ENCODE assay signal across 11 mouse cellular contexts in the genomic region with DNA sequence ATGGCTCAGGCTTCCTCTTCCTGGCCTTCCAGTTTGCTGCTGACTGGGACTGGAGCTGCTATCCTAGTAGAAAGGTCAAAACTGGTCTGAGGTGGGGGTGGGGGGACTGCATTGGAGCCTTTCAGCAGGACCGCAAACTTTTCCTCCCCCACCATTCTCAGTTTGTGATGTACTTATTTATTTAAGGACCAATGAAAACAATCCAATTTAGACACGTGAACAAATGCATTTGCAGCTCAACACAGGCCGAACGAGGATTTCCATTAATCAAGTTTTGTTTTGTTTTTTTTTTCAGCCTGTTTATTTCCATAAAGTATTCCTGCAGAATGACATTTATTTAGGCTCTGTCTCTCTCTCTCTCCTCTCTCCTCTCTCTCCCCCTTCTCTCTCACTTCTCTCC. TPM values are rescaled to one million over a fixed set of nuclear protein-coding genes. Genes with fewer than 3 reads are reported as not detected.
DNase-seq lines count a peak whose midpoint lies in the region; ATAC-seq and TF ChIP-seq lines count a peak whose summit lies in the region.
"Had no signal": no experiment of that assay in that cellular context is flagged by ENCODE, and none has a peak within 500 bp of the region (broad histone marks: within the 10 kb centered on the region; RNA-seq: fewer than 3 reads in every experiment).

No protein-coding gene starts in this region.

- no peak overlapping the region for H3K9ac ChIP-seq in heart, embryonic 11.5 days (ENCODE audit: low read depth, low read length)
- peak overlapping the region; percentile 24; the same call in 1 of the 2 replicates for H3K9ac ChIP-seq in hindbrain, embryonic 11.5 days (ENCODE audit: low read depth, low read length)
- H3K9ac ChIP-seq: liver, embryonic 15.5 days had no signal

- H3K4me2 ChIP-seq in heart, embryonic 11.5 days, result peak overlapping the region; percentile 11; the same call in 1 of the 2 replicates
- H3K4me2 ChIP-seq in hindbrain, embryonic 11.5 days (replicated peaks; ENCODE audit: low read depth, low read length), result peak overlapping the region; percentile 92
- H3K4me2 ChIP-seq: liver, embryonic 15.5 days had no signal

- TF ChIP-seq POLR2A in brain, embryonic 14.5 days (IDR thresholded peaks at IDR 0.05; ENCODE audit: borderline replicate concordance, extremely low read depth, insufficient read depth, insufficient read length, poor library complexity, severe bottlenecking), result no peak

- no peaks in the 10 kb centered on the region for H3K36me3 ChIP-seq in heart, embryonic 11.5 days (ENCODE audit: control insufficient read depth, insufficient read depth, low read length)
- H3K36me3 ChIP-seq in hindbrain, embryonic 11.5 days (ENCODE audit: control insufficient read depth, insufficient read depth, low read length), result no peaks in the 10 kb centered on the region
- peaks cover 39% of the 10 kb centered on the region for H3K36me3 ChIP-seq in midbrain, embryonic 10.5 days
- H3K36me3 ChIP-seq: liver, embryonic 15.5 days had no signal

- H3K27me3 ChIP-seq in heart, embryonic 11.5 days (ENCODE audit: control insufficient read depth, insufficient read depth, low read length), result peaks cover 12% of the 10 kb centered on the region; the same call in 1 of the 2 replicates
- H3K27me3 ChIP-seq in hindbrain, embryonic 11.5 days (ENCODE audit: control insufficient read depth, insufficient read depth, low read length), result 0 out of 2 replicates have a peak, but pooled peaks cover 2% of the 10 kb centered on the region
- peaks cover 29% of the 10 kb centered on the region for H3K27me3 ChIP-seq in midbrain, embryonic 10.5 days (ENCODE audit: low read depth, poor library complexity, severe bottlenecking)

- TF ChIP-seq CTCF in brain, embryonic 14.5 days (IDR thresholded peaks at IDR 0.05; ENCODE audit: borderline replicate concordance, extremely low read depth, insufficient read depth, insufficient read length), result no peak

- no peak overlapping the region for H3K4me3 ChIP-seq in heart, embryonic 11.5 days (ENCODE audit: low read depth, low read length)
- peak overlapping the region; percentile 89 for H3K4me3 ChIP-seq in hindbrain, embryonic 11.5 days (ENCODE audit: low read depth, low read length)
- H3K4me3 ChIP-seq in midbrain, embryonic 10.5 days, result peak overlapping the region; percentile 96
- H3K4me3 ChIP-seq: liver, embryonic 15.5 days had no signal

- H3K9me3 ChIP-seq in heart, embryonic 11.5 days (replicated peaks; ENCODE audit: control insufficient read depth, low read length), result no peaks in the 10 kb centered on the region
- H3K9me3 ChIP-seq in hindbrain, embryonic 11.5 days (ENCODE audit: control insufficient read depth, low read length), result no peaks in the 10 kb centered on the region
- H3K9me3 ChIP-seq in midbrain, embryonic 10.5 days (replicated peaks), result no peaks in the 10 kb centered on the region
- H3K9me3 ChIP-seq: liver, embryonic 15.5 days had no signal

- WGBS in heart, embryonic 11.5 days (ENCODE audit: insufficient replicate concordance), result 39% methylated on average over 4 of the region's 4 CpGs
- WGBS in hindbrain, embryonic 11.5 days, result 27% methylated on average over 4 of the region's 4 CpGs
- WGBS in midbrain, embryonic 10.5 days, result 28% methylated on average over 4 of the region's 4 CpGs

- ATAC-seq in heart, embryonic 11.5 days (replicated peaks; ENCODE audit: insufficient number of reproducible peaks, low FRiP score, low TSS enrichment), result no peak
- ATAC-seq in hindbrain, embryonic 11.5 days (ENCODE audit: low FRiP score), result no peak

- peaks cover 27% of the 10 kb centered on the region for H3K4me1 ChIP-seq in heart, embryonic 11.5 days (ENCODE audit: control insufficient read depth, insufficient read depth, low read length)
- H3K4me1 ChIP-seq in hindbrain, embryonic 11.5 days (replicated peaks; ENCODE audit: control insufficient read depth, insufficient read depth, low read length), result peaks cover 15% of the 10 kb centered on the region
- peaks cover 71% of the 10 kb centered on the region for H3K4me1 ChIP-seq in midbrain, embryonic 10.5 days
- H3K4me1 ChIP-seq: liver, embryonic 15.5 days had no signal

- no peak for DNase-seq in heart, adult 18-20 months
- peak; percentile 26 for DNase-seq in brain, embryonic 14.5 days (ENCODE audit: low read depth)
- peak; percentile 17 for DNase-seq in hindbrain, embryonic 11.5 days (ENCODE audit: low spot score)
- DNase-seq in midbrain, embryonic 10.5 days (ENCODE audit: low spot score), result no peak
- DNase-seq in cerebellum, adult 11-12 months, result no peak
- no peak for DNase-seq in left cerebral cortex, adult 11 months (ENCODE audit: low spot score)
- DNase-seq in urinary bladder, postnatal 4 days (ENCODE audit: low spot score in 2 of 2), result no peak
- DNase-seq: kidney, postnatal 36 days had no signal

- H3K27ac ChIP-seq in heart, embryonic 11.5 days (ENCODE audit: low read depth, low read length), result no peak overlapping the region
- no peak overlapping the region for H3K27ac ChIP-seq in hindbrain, embryonic 11.5 days (ENCODE audit: low read depth, low read length)
- H3K27ac ChIP-seq in midbrain, embryonic 10.5 days (replicated peaks), result peak overlapping the region; percentile 28; the same call in 1 of the 2 replicates
- H3K27ac ChIP-seq: liver, embryonic 15.5 days had no signal

RNA-seq across cellular contexts. Expression of gene Nkd1, which starts 2.5 kb away (rescaled TPM):
- polyA plus RNA-seq in heart, embryonic 11.5 days (2014; fragmentation: Nextera tagmentation; extraction: Ambion mirVana), result 17.3 and 18.3 TPM in 2 replicates
- 1 to 10 TPM; 2.4 to 2.8 TPM for total RNA-seq in heart, adult 18-20 months (2021)
- polyA plus RNA-seq in brain, embryonic 14.5 days (2012; rRNA removed), result 49.1 and 68.5 TPM in 2 replicates
- 83.1 and 89.8 TPM in 2 replicates for polyA plus RNA-seq in hindbrain, embryonic 11.5 days (2014; fragmentation: Nextera tagmentation; extraction: Ambion mirVana)
- 72.3 and 80.1 TPM in 2 replicates for polyA plus RNA-seq in midbrain, embryonic 10.5 days (2016; fragmentation: Nextera tagmentation; extraction: Ambion mirVana)
- total RNA-seq: common myeloid progenitor, adult 5-6 weeks had no signal

Comparison
In these comparisons a context has a peak if more than half of its experiments do, and no peak if none do; other contexts are left out.
1. DNase-seq: peak in brain, embryonic 14.5 days (single experiment) and hindbrain, embryonic 11.5 days (single experiment); none in heart, adult 18-20 months (0 of 2), midbrain, embryonic 10.5 days (single experiment), cerebellum, adult 11-12 months (single experiment), left cerebral cortex, adult 11 months (single experiment) and urinary bladder, postnatal 4 days (0 of 2).